Mouse (Mus musculus) heart, embryonic 10.5 days (tissue): ENCODE data around the gene Cyp4a32. TPM values are rescaled to one million over a fixed set of nuclear protein-coding genes. Genes with fewer than 3 reads are reported as not detected.

Experiments used
- polyA plus RNA-seq: library from polyadenylated mRNA; unstranded; fragments of >200 nt; fragmentation: Nextera tagmentation; extraction: Ambion mirVana; gene quantifications from 2 replicates; pipeline ENCODE4 v1.2.1, GENCODE M21; 2016

Gene Cyp4a32
- polyA plus RNA-seq, 1 experiment from 2014 or later, result not detected

Other genes with a start within 250 kb of the Cyp4a32 start
- not detected in 2 replicates for gene Cyp4a12b, start 189.3 kb upstream of the Cyp4a32 start, polyA plus RNA-seq
- gene Cyp4a30b, start 148.4 kb upstream of the Cyp4a32 start, polyA plus RNA-seq, result not detected in 2 replicates
- gene Cyp4a14, start 104.8 kb upstream of the Cyp4a32 start, polyA plus RNA-seq, result not detected in 2 replicates
- not detected in 2 replicates for gene Cyp4a10, start 82.7 kb upstream of the Cyp4a32 start, polyA plus RNA-seq
- not detected in 2 replicates for gene Cyp4a31, start 37.3 kb upstream of the Cyp4a32 start, polyA plus RNA-seq
- 0.60 and 0.62 TPM in 2 replicates for gene Cyp4b1, start 46.8 kb downstream of the Cyp4a32 start, polyA plus RNA-seq
- gene Efcab14, start 136.8 kb downstream of the Cyp4a32 start, polyA plus RNA-seq, result 33.2 and 34.4 TPM in 2 replicates
- gene Tex38, start 180.0 kb downstream of the Cyp4a32 start, polyA plus RNA-seq, result 0.55 and 0.62 TPM in 2 replicates
- gene Atpaf1, start 183.8 kb downstream of the Cyp4a32 start, polyA plus RNA-seq, result 60.0 and 67.2 TPM in 2 replicates
- gene Mob3c, start 227.1 kb downstream of the Cyp4a32 start, polyA plus RNA-seq, result 5.9 and 9.8 TPM in 2 replicates
- 22.7 and 23.0 TPM in 2 replicates for gene Mknk1, start 238.2 kb downstream of the Cyp4a32 start, polyA plus RNA-seq